Mouse (Mus musculus) embryo, embryonic 9.5 days (tissue): ENCODE measurements around the gene 4930402H24Rik.

Experiments used
- DNase-seq: peaks from one replicate; pipeline ENCODE4 v3.0.0-alpha.2; 2017; ENCODE audit errors: extremely low spot score

4930402H24Rik gene

GRCm38 (mm10) chr2:130905751-130906583, at the start of gene 4930402H24Rik, which contains the start of gene Atrn:
Gene 4930402H24Rik (minus strand): TSS chr2:130906406.
Gene Atrn (plus strand): TSS chr2:130906495.
- DNase-seq: peak; percentile 96

- DNase-seq: peak; percentile 76
Observed at GRCm38 (mm10) chr2:130950548-130950947, 44.3 kb upstream of the 4930402H24Rik start.

- DNase-seq: no peak
Observed at GRCm38 (mm10) chr2:130949781-130950180, 43.6 kb upstream of the 4930402H24Rik start.

- no peak for DNase-seq
Observed at GRCm38 (mm10) chr2:130932865-130933264, 26.7 kb upstream of the 4930402H24Rik start.

GRCm38 (mm10) chr2:130929994-130930393, 23.8 kb upstream of the 4930402H24Rik start:
- DNase-seq: no peak

GRCm38 (mm10) chr2:130928530-130928929, 22.3 kb upstream of the 4930402H24Rik start:
- no peak for DNase-seq

GRCm38 (mm10) chr2:130928031-130928430, 21.8 kb upstream of the 4930402H24Rik start:
- no peak for DNase-seq

GRCm38 (mm10) chr2:130924950-130925349, 18.7 kb upstream of the 4930402H24Rik start:
- no peak for DNase-seq

GRCm38 (mm10) chr2:130919062-130919593, 12.9 kb upstream of the 4930402H24Rik start:
- DNase-seq: no peak

GRCm38 (mm10) chr2:130917686-130918085, 11.5 kb upstream of the 4930402H24Rik start:
- DNase-seq: no peak

GRCm38 (mm10) chr2:130916521-130917147, 10.4 kb upstream of the 4930402H24Rik start:
- no peak for DNase-seq

GRCm38 (mm10) chr2:130914873-130915272, 8.7 kb upstream of the 4930402H24Rik start:
- DNase-seq: no peak

- DNase-seq: no peak
Observed at GRCm38 (mm10) chr2:130911691-130912090, 5.5 kb upstream of the 4930402H24Rik start.

- peak; percentile 14 for DNase-seq
Observed at GRCm38 (mm10) chr2:130906584-130907315, 544 bp upstream of the 4930402H24Rik start.

GRCm38 (mm10) chr2:130898783-130899182, 7.4 kb downstream of the 4930402H24Rik start:
- DNase-seq: no peak

- DNase-seq: no peak
Observed at GRCm38 (mm10) chr2:130897856-130898255, 8.3 kb downstream of the 4930402H24Rik start.

GRCm38 (mm10) chr2:130896944-130897343, 9.3 kb downstream of the 4930402H24Rik start:
- DNase-seq: no peak

- no peak for DNase-seq
Observed at GRCm38 (mm10) chr2:130887456-130887855, 18.8 kb downstream of the 4930402H24Rik start.

GRCm38 (mm10) chr2:130886983-130887382, 19.2 kb downstream of the 4930402H24Rik start:
- no peak for DNase-seq

GRCm38 (mm10) chr2:130877376-130877775, 28.8 kb downstream of the 4930402H24Rik start:
- DNase-seq: no peak

- DNase-seq: no peak
Observed at GRCm38 (mm10) chr2:130870916-130871315, 35.3 kb downstream of the 4930402H24Rik start.

- no peak for DNase-seq
Observed at GRCm38 (mm10) chr2:130862091-130862490, 44.1 kb downstream of the 4930402H24Rik start.
